Mouse (Mus musculus) heart, embryonic 13.5 days (tissue): ENCODE data around the gene Fars2. TPM values are rescaled to one million over a fixed set of nuclear protein-coding genes. Genes with fewer than 3 reads are reported as not detected.
A peak's percentile ranks its signal among the peaks of the same experiment; 100 is the strongest.

Experiments
- ATAC-seq: fragments of 200-750 bp; cut with Nextera tagmentation; 2 replicates; pipeline ENCODE4 v1.8.0; 2017; ENCODE audit warnings: moderate TSS enrichment; ENCODE audit not compliant: insufficient number of reproducible peaks, low FRiP score, low TSS enrichment; ENCODE audit errors: extremely low read depth
- H3K27ac ChIP-seq: fragments of 300-500 bp; sonication (generic); replicated peaks from 2 replicates; pipeline ENCODE4 v1.5.1; 2015; ENCODE audit warnings: moderate library complexity, mild to moderate bottlenecking, inconsistent platforms
- H3K27me3 ChIP-seq: fragments of 300-500 bp; sonication (generic); replicated peaks from 2 replicates; pipeline ENCODE4 v1.6.1; 2015; ENCODE audit warnings: mild to moderate bottlenecking, inconsistent platforms
- H3K36me3 ChIP-seq: fragments of 300-500 bp; sonication (generic); 2 replicates; pipeline ENCODE4 v1.6.1; 2015; ENCODE audit warnings: mild to moderate bottlenecking, inconsistent platforms
- H3K4me1 ChIP-seq: fragments of 300-500 bp; sonication (generic); 2 replicates; pipeline ENCODE4 v1.6.1; 2015; ENCODE audit warnings: inconsistent platforms
- H3K4me2 ChIP-seq: fragments of 300-500 bp; sonication (generic); 2 replicates; pipeline ENCODE4 v1.6.1; 2015; ENCODE audit warnings: inconsistent platforms, mild to moderate bottlenecking, moderate library complexity
- H3K4me3 ChIP-seq: fragments of 300-500 bp; sonication (generic); 2 replicates; pipeline ENCODE4 v1.5.1; 2015; ENCODE audit warnings: moderate library complexity, mild to moderate bottlenecking, inconsistent platforms
- H3K9ac ChIP-seq: fragments of 300-500 bp; sonication (generic); 2 replicates; pipeline ENCODE4 v1.6.1; 2015; ENCODE audit warnings: inconsistent platforms, mild to moderate bottlenecking, moderate library complexity
- H3K9me3 ChIP-seq: fragments of 300-500 bp; sonication (generic); 2 replicates; pipeline ENCODE4 v1.6.1; 2016; ENCODE audit warnings: inconsistent platforms
- WGBS: fragments of 180-500 bp; shearing (Covaris S2); methylation state at CpG from one replicate; pipeline ENCODE4 v1.1.7; 2015; ENCODE audit warnings: mixed read lengths; 5-methylcytosine and 5-hydroxymethylcytosine counted together
- polyA plus RNA-seq: library from polyadenylated mRNA; unstranded; fragments of >200 nt; fragmentation: Nextera tagmentation; extraction: Ambion mirVana; gene quantifications from 2 replicates; pipeline ENCODE4 v1.2.1, GENCODE M21; 2015

Fars2 gene
- polyA plus RNA-seq, 1 experiment from 2014 or later: 54.3 TPM

- no peak overlapping the region for H3K27ac ChIP-seq
- H3K9me3 ChIP-seq: no peaks in the 10 kb centered on the region
- H3K9ac ChIP-seq: no peak overlapping the region
- no peaks in the 10 kb centered on the region for H3K27me3 ChIP-seq
- no peak overlapping the region for H3K4me2 ChIP-seq
- no peak for ATAC-seq
- peaks cover 3% of the 10 kb centered on the region; the same call in 1 of the 2 replicates for H3K4me1 ChIP-seq
- no peaks in the 10 kb centered on the region for H3K36me3 ChIP-seq
- no peak overlapping the region for H3K4me3 ChIP-seq
Observed at GRCm38 (mm10) chr13:36222721-36223120, 105.5 kb downstream of the Fars2 start.

- Histone ChIP-seq H3K36me3 (no peaks in the 10 kb centered on the region), H3K4me3 (no peak overlapping the region), H3K4me1 (peaks cover 3% of the 10 kb centered on the region; the same call in 1 of the 2 replicates), H3K27me3 (no peaks in the 10 kb centered on the region), H3K27ac (no peak overlapping the region), H3K4me2 (no peak overlapping the region), H3K9me3 (no peaks in the 10 kb centered on the region), H3K9ac (no peak overlapping the region)
- ATAC-seq: no peak
- 40% methylated on average over 2 of the region's 2 CpGs for WGBS
Observed at GRCm38 (mm10) chr13:36224431-36224830, 107.2 kb downstream of the Fars2 start.

- Histone ChIP-seq H3K4me2 (no peak overlapping the region), H3K36me3 (0 out of 2 replicates have a peak, but pooled peaks cover 1% of the 10 kb centered on the region), H3K4me1 (peaks cover 23% of the 10 kb centered on the region), H3K27me3 (no peaks in the 10 kb centered on the region), H3K4me3 (no peak overlapping the region), H3K9ac (no peak overlapping the region), H3K9me3 (no peaks in the 10 kb centered on the region), H3K27ac (0 out of 2 replicates have a peak overlapping the region, but pooled peaks have one; percentile 29)
- no peak for ATAC-seq
- 5% methylated on average over 1 of the region's 1 CpGs for WGBS
Observed at GRCm38 (mm10) chr13:36242261-36242660, 125.0 kb downstream of the Fars2 start.

GRCm38 (mm10) chr13:36253936-36254335 is 136.7 kb downstream of the Fars2 start:
- no peaks in the 10 kb centered on the region for H3K36me3 ChIP-seq
- no peak overlapping the region for H3K27ac ChIP-seq
- no peaks in the 10 kb centered on the region for H3K27me3 ChIP-seq
- no peak overlapping the region for H3K4me2 ChIP-seq
- H3K9me3 ChIP-seq: no peaks in the 10 kb centered on the region
- ATAC-seq: no peak
- no peak overlapping the region for H3K4me3 ChIP-seq
- no peak overlapping the region for H3K9ac ChIP-seq
- H3K4me1 ChIP-seq: peaks cover 6% of the 10 kb centered on the region; the same call in 1 of the 2 replicates
- 81% methylated on average over 3 of the region's 3 CpGs for WGBS

- H3K9ac ChIP-seq: no peak overlapping the region
- WGBS: 80% methylated on average over 5 of the region's 5 CpGs
- no peaks in the 10 kb centered on the region; the same call in 1 of the 2 replicates for H3K9me3 ChIP-seq
- no peak overlapping the region for H3K27ac ChIP-seq
- H3K4me2 ChIP-seq: no peak overlapping the region
- peaks cover 12% of the 10 kb centered on the region; the same call in 1 of the 2 replicates for H3K36me3 ChIP-seq
- ATAC-seq: no peak
- H3K27me3 ChIP-seq: no peaks in the 10 kb centered on the region
- H3K4me3 ChIP-seq: no peak overlapping the region
- peaks cover 4% of the 10 kb centered on the region; the same call in 1 of the 2 replicates for H3K4me1 ChIP-seq
Observed at GRCm38 (mm10) chr13:36257213-36257612, 140.0 kb downstream of the Fars2 start.

GRCm38 (mm10) chr13:36259754-36260153 is 142.5 kb downstream of the Fars2 start:
- WGBS: 91% methylated on average over 1 of the region's 1 CpGs
- Histone ChIP-seq H3K4me3 (no peak overlapping the region), H3K4me2 (no peak overlapping the region), H3K4me1 (no peaks in the 10 kb centered on the region), H3K36me3 (peaks cover 12% of the 10 kb centered on the region; the same call in 1 of the 2 replicates), H3K27me3 (no peaks in the 10 kb centered on the region), H3K9ac (no peak overlapping the region), H3K27ac (no peak overlapping the region), H3K9me3 (no peaks in the 10 kb centered on the region; the same call in 1 of the 2 replicates)
- ATAC-seq: no peak

GRCm38 (mm10) chr13:36261299-36261698 is 144.1 kb downstream of the Fars2 start:
- WGBS: 68% methylated on average over 2 of the region's 2 CpGs
- H3K9ac ChIP-seq: no peak overlapping the region
- ATAC-seq: no peak
- 0 out of 2 replicates have a peak, but pooled peaks cover 4% of the 10 kb centered on the region for H3K4me1 ChIP-seq
- no peak overlapping the region for H3K4me2 ChIP-seq
- H3K27me3 ChIP-seq: no peaks in the 10 kb centered on the region
- peaks cover 12% of the 10 kb centered on the region; the same call in 1 of the 2 replicates for H3K36me3 ChIP-seq
- no peaks in the 10 kb centered on the region; the same call in 1 of the 2 replicates for H3K9me3 ChIP-seq
- H3K4me3 ChIP-seq: no peak overlapping the region
- H3K27ac ChIP-seq: no peak overlapping the region

- Histone ChIP-seq H3K27ac (no peak overlapping the region), H3K9ac (no peak overlapping the region), H3K27me3 (no peaks in the 10 kb centered on the region), H3K36me3 (peaks cover 12% of the 10 kb centered on the region; the same call in 1 of the 2 replicates), H3K4me1 (0 out of 2 replicates have a peak, but pooled peaks cover 4% of the 10 kb centered on the region), H3K9me3 (no peaks in the 10 kb centered on the region; the same call in 1 of the 2 replicates), H3K4me3 (no peak overlapping the region), H3K4me2 (no peak overlapping the region)
- 69% methylated on average over 5 of the region's 5 CpGs for WGBS
- no peak for ATAC-seq
Observed at GRCm38 (mm10) chr13:36263240-36264095, 146.3 kb downstream of the Fars2 start.

- Histone ChIP-seq H3K4me1 (0 out of 2 replicates have a peak, but pooled peaks cover 4% of the 10 kb centered on the region), H3K4me3 (no peak overlapping the region), H3K4me2 (no peak overlapping the region), H3K9ac (no peak overlapping the region), H3K9me3 (no peaks in the 10 kb centered on the region; the same call in 1 of the 2 replicates), H3K27me3 (no peaks in the 10 kb centered on the region), H3K36me3 (peaks cover 12% of the 10 kb centered on the region; the same call in 1 of the 2 replicates), H3K27ac (no peak overlapping the region)
- WGBS: 90% methylated on average over 5 of the region's 5 CpGs
- no peak for ATAC-seq
Observed at GRCm38 (mm10) chr13:36264391-36264790, 147.2 kb downstream of the Fars2 start.

- Histone ChIP-seq H3K4me2 (no peak overlapping the region), H3K36me3 (peaks cover 3% of the 10 kb centered on the region; the same call in 1 of the 2 replicates), H3K9ac (0 out of 2 replicates have a peak overlapping the region, but pooled peaks have one; percentile 33), H3K4me3 (no peak overlapping the region), H3K9me3 (no peaks in the 10 kb centered on the region), H3K27ac (no peak overlapping the region), H3K27me3 (no peaks in the 10 kb centered on the region), H3K4me1 (0 out of 2 replicates have a peak, but pooled peaks cover 4% of the 10 kb centered on the region)
- 56% methylated on average over 3 of the region's 3 CpGs for WGBS
- ATAC-seq: no peak
Observed at GRCm38 (mm10) chr13:36265342-36265744, 148.1 kb downstream of the Fars2 start.

GRCm38 (mm10) chr13:36267399-36267798 is 150.2 kb downstream of the Fars2 start:
- no peak overlapping the region for H3K4me2 ChIP-seq
- WGBS: 93% methylated on average over 1 of the region's 1 CpGs
- no peak overlapping the region for H3K9ac ChIP-seq
- 0 out of 2 replicates have a peak, but pooled peaks cover 4% of the 10 kb centered on the region for H3K4me1 ChIP-seq
- no peaks in the 10 kb centered on the region for H3K27me3 ChIP-seq
- H3K4me3 ChIP-seq: no peak overlapping the region
- H3K36me3 ChIP-seq: no peaks in the 10 kb centered on the region
- no peaks in the 10 kb centered on the region for H3K9me3 ChIP-seq
- ATAC-seq: no peak
- no peak overlapping the region for H3K27ac ChIP-seq
